Mouse (Mus musculus): ENCODE measurements at regions not wholly inside any gene's neighbourhood (a gene's known extent, or its start where the extent isn't known, plus 50 kb on each side); places are given as distances from the start of the nearest gene placed in this dataset.
A peak's percentile ranks its signal among the peaks of the same experiment; 100 is the strongest.

DNA sequence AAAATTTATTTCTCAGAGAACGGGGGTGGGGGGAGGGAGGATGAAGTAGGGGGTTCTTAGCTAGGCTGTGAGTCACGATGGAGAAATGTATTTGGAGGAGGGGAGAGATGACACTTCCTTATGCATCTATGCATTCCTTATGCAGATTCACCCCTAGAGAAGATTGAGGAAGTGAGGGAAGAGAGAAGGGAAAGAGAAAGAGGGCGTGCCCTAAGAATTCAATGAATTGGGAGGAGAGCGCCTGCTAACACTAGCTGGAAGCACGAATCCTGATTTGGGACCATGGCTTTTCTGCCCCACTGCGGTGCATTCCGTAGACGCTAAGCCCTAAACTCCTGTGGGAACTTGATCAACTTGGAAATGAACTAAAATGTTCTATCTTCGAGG lies 56.1 kb downstream of the Foxi3 start:
- no peak overlapping the region for H3K27ac ChIP-seq
- peak overlapping the region; percentile 83 for H3K4me2 ChIP-seq
- peaks cover 3% of the 10 kb centered on the region; the same call in 1 of the 2 replicates for H3K9me3 ChIP-seq
- WGBS: 12% methylated on average over 9 of the region's 9 CpGs
- no peak overlapping the region for H3K9ac ChIP-seq (replicated peaks)
- H3K4me3 ChIP-seq (replicated peaks): peak overlapping the region; percentile 49
- H3K27me3 ChIP-seq: peaks cover 18% of the 10 kb centered on the region
- no peak for ATAC-seq (ENCODE audit: insufficient number of reproducible peaks, insufficient read depth, low FRiP score, low TSS enrichment, low read depth)
- no peaks in the 10 kb centered on the region for H3K36me3 ChIP-seq
- H3K4me1 ChIP-seq (replicated peaks): peaks cover 4% of the 10 kb centered on the region; the same call in 1 of the 2 replicates

DNA sequence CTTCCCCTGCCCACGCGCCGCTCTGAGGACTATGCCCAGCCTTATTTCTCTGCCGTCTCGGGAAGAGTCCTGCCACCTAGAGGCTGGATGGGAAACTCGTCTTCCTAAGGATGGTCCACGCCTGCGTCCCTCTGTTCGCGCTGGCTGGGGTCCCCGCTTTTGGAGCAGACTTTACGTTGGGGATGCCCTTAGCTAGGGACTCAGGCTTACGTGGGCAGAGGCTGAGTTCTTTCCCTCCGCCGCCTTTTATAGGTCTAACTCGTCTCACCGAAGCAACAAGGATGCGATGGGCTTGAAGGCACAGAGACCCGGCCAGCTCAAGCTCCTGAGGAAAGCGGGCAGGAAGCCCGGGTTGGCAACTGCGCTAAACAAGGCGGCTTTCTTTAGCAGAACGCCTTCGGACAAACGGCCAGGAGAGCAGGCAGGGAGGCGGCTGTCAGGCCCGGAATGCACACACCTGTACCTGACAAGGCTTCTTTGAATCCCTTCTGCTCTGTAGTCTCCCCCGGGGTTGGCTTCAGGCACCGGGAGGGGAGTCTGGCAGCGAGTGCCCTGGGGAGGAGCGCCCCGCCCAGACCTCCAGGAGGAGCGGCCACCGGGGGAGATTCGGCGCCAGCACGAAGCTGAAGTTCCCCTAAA lies 56.6 kb downstream of the Foxi3 start:
- H3K4me1 ChIP-seq (replicated peaks): peaks cover 4% of the 10 kb centered on the region; the same call in 1 of the 2 replicates
- under 1% methylated on average over 38 of the region's 38 CpGs for WGBS
- H3K9me3 ChIP-seq: peaks cover 3% of the 10 kb centered on the region; the same call in 1 of the 2 replicates
- ATAC-seq (ENCODE audit: insufficient number of reproducible peaks, insufficient read depth, low FRiP score, low TSS enrichment, low read depth): peak; percentile 84
- peak overlapping the region; percentile 49 for H3K4me3 ChIP-seq (replicated peaks)
- H3K36me3 ChIP-seq: no peaks in the 10 kb centered on the region
- H3K27ac ChIP-seq: peak overlapping the region; percentile 25; the same call in 1 of the 2 replicates
- peak overlapping the region; percentile 48 for H3K9ac ChIP-seq (replicated peaks)
- peaks cover 18% of the 10 kb centered on the region for H3K27me3 ChIP-seq
- H3K4me2 ChIP-seq: peak overlapping the region; percentile 83

DNA sequence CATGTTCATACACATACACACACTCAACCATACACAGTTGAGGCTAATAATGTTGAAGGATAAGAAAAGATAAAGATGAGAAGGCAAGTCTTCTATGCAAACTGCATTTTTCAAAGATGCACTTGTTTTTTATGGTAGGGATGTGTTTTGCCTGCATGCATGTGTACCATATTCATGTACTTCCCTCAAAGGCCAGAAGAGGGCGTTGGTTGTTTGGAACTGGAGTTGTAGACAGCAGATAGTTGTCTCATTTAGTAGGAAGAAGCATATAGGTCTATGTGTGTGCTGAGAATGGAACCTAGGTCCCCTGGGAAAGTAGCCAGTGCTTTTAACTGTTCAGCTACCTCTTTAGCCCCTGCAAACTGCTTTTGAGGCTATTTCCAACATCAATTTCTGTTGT lies 60.1 kb downstream of the Foxi3 start:
- H3K9ac ChIP-seq (replicated peaks): no peak overlapping the region
- no peak overlapping the region for H3K27ac ChIP-seq
- H3K4me3 ChIP-seq (replicated peaks): no peak overlapping the region
- H3K4me1 ChIP-seq (replicated peaks): peaks cover 7% of the 10 kb centered on the region
- no peaks in the 10 kb centered on the region for H3K9me3 ChIP-seq
- peaks cover 18% of the 10 kb centered on the region for H3K27me3 ChIP-seq
- H3K36me3 ChIP-seq: no peaks in the 10 kb centered on the region
- WGBS: 2% methylated on average over 1 of the region's 1 CpGs
- ATAC-seq (ENCODE audit: insufficient number of reproducible peaks, insufficient read depth, low FRiP score, low TSS enrichment, low read depth): no peak
- H3K4me2 ChIP-seq: no peak overlapping the region

DNA sequence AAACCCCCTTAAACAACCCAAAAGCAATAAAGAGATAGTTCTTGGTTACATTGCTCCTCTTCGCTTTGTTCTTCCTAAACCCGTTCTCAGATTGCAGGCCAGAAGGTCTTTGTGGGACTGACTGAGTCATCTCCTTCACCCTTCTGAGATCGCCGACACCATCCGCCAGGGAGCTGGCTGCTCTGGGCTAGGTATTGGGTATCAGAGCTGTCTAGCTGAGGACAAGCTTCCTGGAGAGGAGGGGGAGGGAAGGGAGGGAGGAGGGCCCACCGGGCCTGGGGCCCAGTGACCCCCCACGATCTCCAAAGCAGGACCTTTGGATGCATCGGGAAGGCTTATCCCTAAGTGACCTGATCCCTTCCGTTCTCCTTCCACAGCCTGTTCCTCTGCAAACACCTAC lies 65.0 kb downstream of the Foxi3 start:
- Histone ChIP-seq H3K36me3 (no peaks in the 10 kb centered on the region), H3K4me2 (no peak overlapping the region), H3K9ac (replicated peaks) (no peak overlapping the region), H3K27ac (no peak overlapping the region), H3K4me3 (replicated peaks) (no peak overlapping the region), H3K27me3 (no peaks in the 10 kb centered on the region; the same call in 1 of the 2 replicates), H3K9me3 (no peaks in the 10 kb centered on the region), H3K4me1 (replicated peaks) (peaks cover 5% of the 10 kb centered on the region; the same call in 1 of the 2 replicates)
- 18% methylated on average over 9 of the region's 9 CpGs for WGBS
- ATAC-seq (ENCODE audit: insufficient number of reproducible peaks, insufficient read depth, low FRiP score, low TSS enrichment, low read depth): no peak

DNA sequence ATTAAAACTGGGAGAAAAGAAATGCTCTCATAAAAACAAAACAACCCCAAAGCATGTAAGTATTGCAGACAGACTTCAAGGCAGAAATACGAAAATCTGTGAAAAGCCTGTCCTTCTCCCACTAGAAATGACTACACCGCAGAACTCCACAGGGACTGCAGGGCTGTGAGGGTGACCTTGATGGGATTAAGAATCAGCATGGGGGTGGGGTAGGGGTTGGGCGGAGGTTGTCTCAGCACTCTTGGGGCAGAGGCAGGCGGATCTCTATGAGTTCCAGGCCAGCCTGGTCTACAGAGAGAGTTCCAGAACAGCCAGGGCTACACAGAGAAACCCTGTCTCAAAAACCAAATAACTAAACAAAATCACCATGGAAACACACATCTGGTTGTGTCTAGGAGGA lies 69.1 kb downstream of the Foxi3 start:
- no peak overlapping the region for H3K27ac ChIP-seq
- H3K9me3 ChIP-seq: no peaks in the 10 kb centered on the region
- H3K9ac ChIP-seq (replicated peaks): no peak overlapping the region
- H3K4me1 ChIP-seq (replicated peaks): peaks cover 5% of the 10 kb centered on the region; the same call in 1 of the 2 replicates
- no peak overlapping the region for H3K4me3 ChIP-seq (replicated peaks)
- ATAC-seq (ENCODE audit: insufficient number of reproducible peaks, insufficient read depth, low FRiP score, low TSS enrichment, low read depth): no peak
- H3K36me3 ChIP-seq: no peaks in the 10 kb centered on the region
- no peak overlapping the region for H3K4me2 ChIP-seq
- 87% methylated on average over 4 of the region's 4 CpGs for WGBS
- no peaks in the 10 kb centered on the region; the same call in 1 of the 2 replicates for H3K27me3 ChIP-seq

DNA sequence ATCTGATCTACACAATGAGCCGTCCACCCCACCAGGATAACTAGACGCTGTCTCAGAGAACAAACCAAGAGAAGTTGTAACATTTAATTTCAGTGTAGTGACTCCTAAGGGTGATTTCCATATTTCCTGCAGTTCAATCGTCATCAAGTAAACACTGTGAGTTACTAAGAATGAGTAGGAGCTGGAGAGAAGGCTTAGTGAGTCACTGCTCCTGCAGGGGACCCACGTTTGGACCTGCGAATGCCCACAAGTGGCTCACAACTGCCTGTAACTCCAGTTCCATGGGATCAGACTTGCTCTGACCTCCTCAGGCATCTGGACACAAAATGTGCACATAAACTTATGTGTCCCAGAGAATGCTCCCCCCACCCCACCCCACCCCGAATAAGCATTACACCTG lies 73.3 kb downstream of the Foxi3 start:
- Histone ChIP-seq H3K9me3 (no peaks in the 10 kb centered on the region), H3K36me3 (no peaks in the 10 kb centered on the region), H3K27ac (no peak overlapping the region), H3K9ac (replicated peaks) (no peak overlapping the region), H3K4me1 (replicated peaks) (no peaks in the 10 kb centered on the region), H3K4me2 (no peak overlapping the region), H3K27me3 (no peaks in the 10 kb centered on the region), H3K4me3 (replicated peaks) (no peak overlapping the region)
- ATAC-seq (ENCODE audit: insufficient number of reproducible peaks, insufficient read depth, low FRiP score, low TSS enrichment, low read depth): no peak
- WGBS: 80% methylated on average over 6 of the region's 6 CpGs

DNA sequence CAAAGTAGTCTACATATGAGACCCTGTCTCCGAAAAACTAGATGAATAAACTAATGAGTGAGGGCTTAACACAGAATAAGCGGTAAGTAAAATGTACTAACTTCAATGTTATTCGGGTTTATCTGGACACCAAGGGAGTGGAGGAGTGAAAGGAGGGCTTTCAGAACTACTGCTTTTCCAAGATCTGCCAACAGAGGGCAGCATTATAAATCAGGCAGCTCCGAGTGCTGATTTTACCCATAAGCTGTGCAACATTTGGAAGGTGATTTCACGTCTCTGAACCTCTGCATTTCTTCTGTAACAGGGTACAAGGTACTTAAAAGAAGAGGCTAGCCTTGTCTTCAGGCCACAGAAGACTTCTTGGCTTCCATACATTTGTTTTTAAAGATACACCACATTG lies 74.2 kb downstream of the Foxi3 start:
- no peaks in the 10 kb centered on the region for H3K9me3 ChIP-seq
- no peaks in the 10 kb centered on the region for H3K4me1 ChIP-seq (replicated peaks)
- H3K4me2 ChIP-seq: no peak overlapping the region
- H3K27me3 ChIP-seq: no peaks in the 10 kb centered on the region
- no peak for ATAC-seq (ENCODE audit: insufficient number of reproducible peaks, insufficient read depth, low FRiP score, low TSS enrichment, low read depth)
- H3K9ac ChIP-seq (replicated peaks): no peak overlapping the region
- 71% methylated on average over 5 of the region's 5 CpGs for WGBS
- no peak overlapping the region for H3K4me3 ChIP-seq (replicated peaks)
- no peaks in the 10 kb centered on the region for H3K36me3 ChIP-seq
- no peak overlapping the region for H3K27ac ChIP-seq

DNA sequence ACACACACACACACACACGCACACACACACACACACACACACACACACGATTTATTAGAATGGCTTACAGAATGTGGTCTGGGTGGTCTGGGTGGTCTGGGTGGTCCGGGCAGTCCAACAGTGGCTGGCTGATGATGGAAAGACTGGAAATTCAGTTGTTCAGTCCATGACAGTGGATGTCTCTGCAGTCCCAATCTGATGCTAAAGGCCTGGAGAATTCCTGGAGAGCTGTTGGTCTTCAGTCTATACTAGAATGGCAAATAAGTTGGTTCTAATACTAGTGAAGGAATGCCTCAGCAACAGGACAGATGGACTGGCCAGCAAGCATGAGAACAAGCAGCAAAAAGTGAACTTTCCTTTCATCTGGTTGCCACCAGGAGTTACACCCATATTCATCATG lies 87.9 kb downstream of the Foxi3 start:
- no peaks in the 10 kb centered on the region for H3K9me3 ChIP-seq
- H3K27ac ChIP-seq: no peak overlapping the region
- no peak overlapping the region for H3K4me3 ChIP-seq (replicated peaks)
- no peaks in the 10 kb centered on the region for H3K36me3 ChIP-seq
- no peaks in the 10 kb centered on the region for H3K27me3 ChIP-seq
- no peak overlapping the region for H3K9ac ChIP-seq (replicated peaks)
- no peak overlapping the region for H3K4me2 ChIP-seq
- H3K4me1 ChIP-seq (replicated peaks): 0 out of 2 replicates have a peak, but pooled peaks cover 9% of the 10 kb centered on the region
- ATAC-seq (ENCODE audit: insufficient number of reproducible peaks, insufficient read depth, low FRiP score, low TSS enrichment, low read depth): no peak
- 90% methylated on average over 3 of the region's 3 CpGs for WGBS

DNA sequence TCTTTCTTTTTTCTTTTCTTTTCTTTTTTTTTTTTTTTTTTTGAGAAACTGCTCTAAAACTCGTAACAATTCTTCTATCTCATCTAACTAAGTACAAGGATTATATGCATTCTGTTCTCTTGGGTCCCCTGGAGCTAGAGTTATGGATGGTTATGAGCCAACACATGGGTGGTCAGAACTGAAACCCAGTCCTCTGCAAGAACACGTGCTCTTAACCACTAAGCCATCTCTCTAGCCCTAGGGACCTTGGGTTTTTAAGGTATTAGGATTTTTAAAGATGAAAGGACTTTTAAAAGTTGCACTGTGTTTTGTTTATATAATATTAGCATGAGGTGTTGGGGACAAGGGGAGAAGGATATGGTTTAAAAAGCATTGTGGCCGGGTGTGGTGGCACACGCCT lies 88.9 kb downstream of the Foxi3 start:
- no peak overlapping the region for H3K27ac ChIP-seq
- H3K36me3 ChIP-seq: no peaks in the 10 kb centered on the region
- no peaks in the 10 kb centered on the region for H3K9me3 ChIP-seq
- H3K27me3 ChIP-seq: no peaks in the 10 kb centered on the region
- 87% methylated on average over 4 of the region's 4 CpGs for WGBS
- ATAC-seq (ENCODE audit: insufficient number of reproducible peaks, insufficient read depth, low FRiP score, low TSS enrichment, low read depth): no peak
- H3K9ac ChIP-seq (replicated peaks): no peak overlapping the region
- peaks cover 16% of the 10 kb centered on the region; the same call in 1 of the 2 replicates for H3K4me1 ChIP-seq (replicated peaks)
- H3K4me3 ChIP-seq (replicated peaks): no peak overlapping the region
- no peak overlapping the region for H3K4me2 ChIP-seq

DNA sequence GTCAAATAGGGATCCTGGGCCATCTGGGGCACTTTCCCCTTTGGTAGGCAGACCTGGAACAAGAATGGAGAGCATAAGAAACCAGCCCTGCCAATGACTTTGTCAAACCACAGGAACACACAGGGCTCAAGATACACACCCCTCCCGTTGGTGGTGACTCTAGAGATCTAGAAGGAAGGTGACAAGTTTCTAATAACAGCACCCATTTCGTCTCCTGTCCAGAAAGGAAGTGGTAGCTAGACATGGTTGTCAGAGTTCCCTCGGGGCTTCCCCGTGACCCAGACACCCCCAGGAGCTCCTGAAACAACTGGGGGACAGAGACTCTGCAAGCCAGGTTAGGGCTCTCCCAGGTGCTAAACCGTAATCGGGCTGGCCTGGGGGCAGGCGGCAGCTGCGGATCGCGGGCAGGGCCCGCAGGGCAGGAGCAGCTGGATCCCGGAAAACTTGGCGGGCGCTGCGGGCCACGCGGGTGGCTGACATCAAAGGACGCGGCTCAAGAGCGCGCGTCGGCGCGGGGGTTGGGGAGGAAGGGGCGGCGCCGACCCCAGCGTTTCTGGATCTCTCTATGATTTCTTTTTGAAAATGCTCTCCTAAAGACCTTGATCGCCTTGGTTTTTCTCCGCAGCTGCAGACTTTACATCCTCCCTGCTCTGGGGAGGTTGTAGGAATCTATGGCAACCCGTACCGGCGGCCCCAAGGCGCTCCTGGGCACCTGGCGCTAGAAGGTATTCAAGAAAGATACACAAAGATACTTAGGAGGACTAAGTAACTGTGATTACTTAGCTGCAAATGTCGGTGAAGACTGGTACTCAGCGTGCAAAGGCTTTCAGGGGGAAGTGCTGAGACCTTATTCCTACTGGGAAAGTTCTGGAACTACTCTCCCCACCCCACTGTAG lies 92.1 kb downstream of the Foxi3 start:
- H3K4me1 ChIP-seq (replicated peaks): peaks cover 23% of the 10 kb centered on the region
- 2% methylated on average over 38 of the region's 38 CpGs for WGBS
- H3K9ac ChIP-seq (replicated peaks): peak overlapping the region; percentile 66
- peak overlapping the region; percentile 23; the same call in 1 of the 2 replicates for H3K27ac ChIP-seq
- H3K36me3 ChIP-seq: no peaks in the 10 kb centered on the region
- peak overlapping the region; percentile 46 for H3K4me3 ChIP-seq (replicated peaks)
- 0 out of 2 replicates have a peak, but pooled peaks have one; percentile 6 for ATAC-seq (ENCODE audit: insufficient number of reproducible peaks, insufficient read depth, low FRiP score, low TSS enrichment, low read depth)
- H3K9me3 ChIP-seq: no peaks in the 10 kb centered on the region
- H3K27me3 ChIP-seq: no peaks in the 10 kb centered on the region
- H3K4me2 ChIP-seq: peak overlapping the region; percentile 89

DNA sequence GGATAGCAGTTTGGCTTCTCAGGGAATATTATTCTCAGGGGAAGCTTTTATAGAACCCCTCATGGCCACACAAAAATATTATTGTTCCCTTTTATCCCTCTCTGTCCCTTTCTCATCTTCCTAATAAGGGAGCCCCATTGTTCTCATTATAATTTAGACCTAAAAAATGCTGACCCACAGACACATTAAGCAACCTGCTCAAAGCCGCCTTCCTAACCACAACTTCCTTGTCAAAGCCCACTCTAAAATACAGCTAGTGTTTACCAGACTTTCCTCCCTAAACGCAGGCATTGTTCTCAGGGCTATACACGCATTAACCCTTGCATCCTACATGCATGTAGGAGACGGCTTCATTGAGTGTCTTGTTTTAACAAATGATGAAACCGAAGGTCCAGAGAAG lies 93.9 kb downstream of the Foxi3 start:
- Histone ChIP-seq H3K27me3 (no peaks in the 10 kb centered on the region), H3K4me1 (replicated peaks) (peaks cover 23% of the 10 kb centered on the region)
- 46% methylated on average over 5 of the region's 5 CpGs for WGBS

More for the DNA sequence above, 93.9 kb downstream of the Foxi3 start:
- Histone ChIP-seq H3K36me3 (no peaks in the 10 kb centered on the region), H3K9me3 (no peaks in the 10 kb centered on the region), H3K27ac (no peak overlapping the region), H3K9ac (replicated peaks) (no peak overlapping the region), H3K4me3 (replicated peaks) (no peak overlapping the region), H3K4me2 (no peak overlapping the region)
- no peak for ATAC-seq (ENCODE audit: insufficient number of reproducible peaks, insufficient read depth, low FRiP score, low TSS enrichment, low read depth)
